Mouse (Mus musculus) kidney, adult 2 months (tissue): Measurements from ENCODE around the gene C330007P06Rik.

Experiments used
- CTCF ChIP-seq: fragments of 200-500 bp; conservative IDR thresholded peaks from 2 replicates; pipeline ENCODE4 v1.5.1; 2011; ENCODE audit warnings: low read depth, mild to moderate bottlenecking, control low read depth, low read length, moderate library complexity, mixed read lengths; ENCODE audit not compliant: insufficient read depth, insufficient read length
- POLR2A ChIP-seq: fragments of 200-500 bp; IDR thresholded peaks from one replicate; pipeline ENCODE4 v1.6.1; 2011; ENCODE audit warnings: low read depth, low read length, control low read depth

- no peak for TF ChIP-seq CTCF
- TF ChIP-seq POLR2A, result no peak
Measured at GRCm38 (mm10) chrX:36863766-36864608, 9.9 kb downstream of the C330007P06Rik start.
